Mouse (Mus musculus): ENCODE results near the gene Fbxl22. TPM values are rescaled to one million over a fixed set of nuclear protein-coding genes. Genes with fewer than 3 reads are reported as not detected.

Gene Fbxl22
- total RNA-seq, 2 experiments from 2014 or later = 0.28 to 0.36 TPM

GRCm38 (mm10) chr9:66511580-66512350 is 2.6 kb downstream of the Fbxl22 start:
- intact Hi-C loops (cut with DNase I) = loop anchor here (5.0 to 10.0 kb wide), 4 partner anchors 83 to 463 kb away; partner anchors contain the start of genes Lactb and Usp3

GRCm38 (mm10) chr9:66510944-66511343 is 3.4 kb downstream of the Fbxl22 start:
- DNase-seq (ENCODE audit: extremely low spot score in 1 of 2, low spot score in 2 of 2) = peak in 1 of 2 experiments; percentile 47
- intact Hi-C loops (cut with DNase I) = loop anchor here (5.0 to 10.0 kb wide), 4 partner anchors 84 to 464 kb away; partner anchors contain the start of genes Lactb and Usp3

More at GRCm38 (mm10) chr9:66511580-66512350, 2.6 kb downstream of the Fbxl22 start:
- DNase-seq (ENCODE audit: extremely low spot score in 1 of 2, low spot score in 2 of 2) = peak; percentile 95 to 98

- no peak for DNase-seq (ENCODE audit: extremely low spot score in 1 of 2, low spot score in 2 of 2)
- intact Hi-C loops (cut with DNase I) = loop anchor here (5.0 to 10.0 kb wide), 4 partner anchors 84 to 464 kb away; partner anchors contain the start of genes Lactb and Usp3
Observed at GRCm38 (mm10) chr9:66510351-66510841, 4.0 kb downstream of the Fbxl22 start.

DNA sequence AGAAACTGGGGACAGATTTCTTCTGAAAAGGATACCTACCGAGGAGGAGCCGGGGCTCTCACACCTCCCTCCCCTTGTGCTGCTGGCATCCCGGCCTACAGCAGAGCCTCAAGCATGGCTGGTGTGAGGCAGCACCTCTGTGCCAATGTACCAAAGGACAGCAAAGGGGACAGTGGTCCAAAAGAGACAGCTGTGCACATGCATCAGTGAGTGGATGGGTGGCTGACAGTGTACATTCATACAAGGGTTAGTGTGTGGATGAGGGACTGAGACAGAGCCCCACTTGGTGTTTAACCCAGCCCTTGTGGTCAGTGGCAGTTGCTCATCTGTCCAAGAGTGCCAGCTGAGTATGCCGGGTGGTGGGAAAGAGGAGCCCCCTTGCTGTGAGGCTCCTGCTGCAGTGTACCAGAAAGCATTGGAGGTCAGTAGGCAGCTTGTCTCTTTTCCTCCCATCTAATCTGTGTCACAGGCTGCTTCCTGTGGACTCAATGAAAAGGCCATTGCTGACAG is 5.4 kb downstream of the Fbxl22 start:
- no peak for DNase-seq (ENCODE audit: extremely low spot score in 1 of 2, low spot score in 2 of 2)
- intact Hi-C loops (cut with DNase I) = no loop called here

DNA sequence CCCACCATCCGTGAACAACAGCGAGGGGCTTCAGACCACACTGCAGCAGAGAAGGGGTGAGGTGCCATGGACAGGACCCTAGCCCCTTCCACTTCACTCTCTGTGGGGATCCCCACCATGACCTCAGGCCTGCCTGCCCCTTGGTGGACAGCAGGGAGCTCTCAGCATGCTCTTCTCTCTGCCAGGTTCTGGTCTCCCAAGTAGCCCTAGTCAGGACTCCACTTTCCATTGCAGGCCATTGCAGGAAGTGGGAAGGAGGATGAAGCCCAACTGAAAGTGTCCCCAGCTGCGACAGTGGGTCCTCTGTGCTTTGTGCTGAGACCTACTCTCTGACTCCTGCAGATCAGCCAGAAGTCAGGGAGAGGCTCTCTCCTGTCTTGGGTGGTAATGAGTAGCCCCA is 6.7 kb downstream of the Fbxl22 start:
- no peak for DNase-seq (ENCODE audit: extremely low spot score in 1 of 2, low spot score in 2 of 2)
- intact Hi-C loops (cut with DNase I) = no loop called here

GRCm38 (mm10) chr9:66506424-66506823 is 8.0 kb downstream of the Fbxl22 start:
- DNase-seq (ENCODE audit: extremely low spot score in 1 of 2, low spot score in 2 of 2) = no peak
- intact Hi-C loops (cut with DNase I) = no loop called here

- DNase-seq (ENCODE audit: extremely low spot score in 1 of 2, low spot score in 2 of 2) = no peak
- intact Hi-C loops (cut with DNase I) = no loop called here
Observed at GRCm38 (mm10) chr9:66506011-66506410, 8.4 kb downstream of the Fbxl22 start.

DNA sequence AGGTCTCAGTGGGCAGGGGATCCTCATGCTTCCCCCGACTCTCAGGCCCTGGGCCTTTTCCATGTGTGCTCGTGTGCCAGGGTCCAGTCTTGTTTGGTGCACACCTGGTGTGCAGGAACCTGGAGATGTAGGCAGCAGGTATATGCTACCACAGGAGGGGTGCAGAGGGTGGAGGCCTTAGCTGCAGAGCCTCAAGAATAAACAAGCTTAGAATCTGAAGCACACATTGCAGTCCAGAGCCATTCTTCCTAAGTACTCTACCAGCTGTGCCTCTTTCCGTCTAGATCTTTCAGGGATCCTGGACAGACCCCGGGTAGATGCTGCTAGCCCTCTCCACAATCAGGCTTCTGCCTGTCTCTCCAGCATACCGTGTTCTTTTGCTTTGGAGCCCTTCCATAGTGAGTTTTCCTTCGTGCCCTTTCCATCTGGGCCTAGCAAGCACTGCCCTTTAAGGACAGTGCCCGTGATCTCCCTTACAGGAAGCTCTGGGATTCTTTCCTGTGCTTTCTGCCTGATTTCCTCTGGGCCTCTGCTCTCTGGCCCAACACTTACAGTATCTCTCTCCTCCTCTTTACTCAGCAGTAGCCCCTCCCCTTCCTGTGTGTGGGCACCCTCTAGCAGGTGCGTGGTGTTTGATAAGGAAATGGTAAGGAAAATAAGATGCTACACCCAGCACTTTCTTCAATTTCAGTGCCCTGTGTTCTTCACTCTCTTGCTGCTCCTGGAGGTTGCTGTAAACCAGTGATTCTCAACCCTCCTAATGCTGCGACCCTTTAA is 9.1 kb downstream of the Fbxl22 start:
- intact Hi-C loops (cut with DNase I) = no loop called here
- no peak for DNase-seq (ENCODE audit: extremely low spot score in 1 of 2, low spot score in 2 of 2)

- peak in 1 of 2 experiments; percentile 32 for DNase-seq (ENCODE audit: extremely low spot score in 1 of 2, low spot score in 2 of 2)
- intact Hi-C loops (cut with DNase I) = no loop called here
Observed at GRCm38 (mm10) chr9:66504518-66504917, 9.9 kb downstream of the Fbxl22 start.

- no peak for DNase-seq (ENCODE audit: extremely low spot score in 1 of 2, low spot score in 2 of 2)
- intact Hi-C loops (cut with DNase I) = no loop called here
Observed at GRCm38 (mm10) chr9:66503879-66504411, 10.4 kb downstream of the Fbxl22 start.

DNA sequence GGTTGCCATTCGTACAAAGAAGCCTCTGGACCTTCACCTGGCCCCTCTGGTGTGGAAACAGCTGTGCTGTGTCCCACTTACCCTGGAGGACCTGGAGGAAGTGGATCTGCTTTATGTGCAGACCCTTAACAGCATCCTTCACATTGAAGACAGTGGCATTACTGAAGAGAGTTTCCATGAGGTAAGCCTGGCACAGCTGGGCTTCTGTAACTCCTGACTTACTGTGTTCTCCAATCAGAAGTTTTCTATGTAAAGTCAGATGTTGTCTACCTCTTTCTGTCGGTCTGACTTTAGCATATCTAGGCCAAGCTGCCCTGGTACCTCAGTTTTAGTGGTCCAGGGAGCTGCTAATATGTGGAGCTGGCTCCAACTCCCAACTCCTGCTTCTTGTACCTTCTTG is 13.1 kb downstream of the Fbxl22 start:
- DNase-seq (ENCODE audit: extremely low spot score in 1 of 2, low spot score in 2 of 2) = no peak
- intact Hi-C loops (cut with DNase I) = no loop called here

DNA sequence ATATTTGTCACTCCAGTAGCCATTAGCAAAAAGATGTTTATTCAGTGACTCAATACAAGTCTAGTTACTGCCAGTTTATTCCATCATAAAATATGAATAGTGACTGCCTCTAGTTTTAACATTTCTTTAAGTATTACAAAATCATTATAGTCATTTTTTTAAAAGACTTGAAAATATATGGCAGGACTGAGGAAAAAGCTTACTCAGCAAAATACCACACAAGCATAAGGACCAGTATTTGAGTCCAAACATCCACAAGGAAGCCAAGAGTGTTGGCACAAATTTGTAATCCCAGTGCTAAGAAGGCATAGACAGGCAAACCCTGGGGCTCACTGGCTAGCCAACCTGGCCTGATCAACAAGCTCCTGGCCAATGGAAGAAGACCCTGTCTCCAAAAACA is 20.4 kb downstream of the Fbxl22 start:
- DNase-seq (ENCODE audit: extremely low spot score in 1 of 2, low spot score in 2 of 2) = no peak
- intact Hi-C loops (cut with DNase I) = loop anchor here (5.0 kb wide), 1 partner anchor 42 kb away; no protein-coding TSS in a partner anchor

- intact Hi-C loops (cut with DNase I) = loop anchor here (5.0 kb wide), 1 partner anchor 40 kb away; no protein-coding TSS in a partner anchor
- no peak for DNase-seq (ENCODE audit: extremely low spot score in 1 of 2, low spot score in 2 of 2)
Observed at GRCm38 (mm10) chr9:66492361-66492760, 22.0 kb downstream of the Fbxl22 start.

GRCm38 (mm10) chr9:66488786-66489185 is 25.6 kb downstream of the Fbxl22 start:
- no peak for DNase-seq (ENCODE audit: extremely low spot score in 1 of 2, low spot score in 2 of 2)
- intact Hi-C loops (cut with DNase I) = loop anchor here (5.0 kb wide), 1 partner anchor 86 kb away; no protein-coding TSS in a partner anchor

- intact Hi-C loops (cut with DNase I) = no loop called here
- DNase-seq (ENCODE audit: extremely low spot score in 1 of 2, low spot score in 2 of 2) = no peak
Observed at GRCm38 (mm10) chr9:66483429-66483828, 31.0 kb downstream of the Fbxl22 start.

GRCm38 (mm10) chr9:66477785-66478184 is 36.6 kb downstream of the Fbxl22 start:
- no peak for DNase-seq (ENCODE audit: extremely low spot score in 1 of 2, low spot score in 2 of 2)
- intact Hi-C loops (cut with DNase I) = loop anchor here (5.0 kb wide), 2 partner anchors 35 to 80 kb away; no protein-coding TSS in a partner anchor

GRCm38 (mm10) chr9:66465087-66465486 is 49.3 kb downstream of the Fbxl22 start:
- peak in 1 of 2 experiments; percentile 25 for DNase-seq (ENCODE audit: extremely low spot score in 1 of 2, low spot score in 2 of 2)

More at GRCm38 (mm10) chr9:66465087-66465486, 49.3 kb downstream of the Fbxl22 start:
- intact Hi-C loops (cut with DNase I) = no loop called here

All from left cerebral cortex, postnatal 10 days (tissue).